Mouse (Mus musculus): Measurements from ENCODE around the gene Fam228b.

GRCm38 (mm10) chr12:4732332-4732731 lies 36.7 kb downstream of the Fam228b start:
- TF ChIP-seq GATA1 (IDR thresholded peaks at IDR 0.05; ENCODE audit: borderline replicate concordance, low read length) (no peak), FLI1 (IDR thresholded peaks at IDR 0.05; ENCODE audit: low read length) (no peak)
